Mouse (Mus musculus) heart, adult 11 months (tissue): ENCODE measurements around the gene Arhgdib.
"Not testable (repeated sequence)": the region's sequence is repeated elsewhere in the genome, so short reads cannot be mapped to it uniquely, and the experiment has no call there.

Experiments used
- DNase-seq: peaks from one replicate; pipeline ENCODE4 v3.0.0; 2022

Arhgdib gene

GRCm38 (mm10) chr6:136887854-136888253 lies 53.8 kb downstream of the Arhgdib start:
- peak; percentile 99 for DNase-seq

- DNase-seq = not testable (repeated sequence)
Observed at GRCm38 (mm10) chr6:136884766-136885165, 56.9 kb downstream of the Arhgdib start.

GRCm38 (mm10) chr6:136883961-136884360 lies 57.7 kb downstream of the Arhgdib start:
- peak; percentile 91 for DNase-seq

GRCm38 (mm10) chr6:136883431-136883915 lies 58.2 kb downstream of the Arhgdib start:
- DNase-seq = peak; percentile 93

- no peak for DNase-seq
Observed at GRCm38 (mm10) chr6:136881678-136882077, 60.0 kb downstream of the Arhgdib start.

GRCm38 (mm10) chr6:136875670-136876069 lies 66.0 kb downstream of the Arhgdib start, which contains the start of gene Mgp:
Gene Mgp (minus strand): TSS chr6:136875823.
- peak; percentile 98 for DNase-seq

GRCm38 (mm10) chr6:136874599-136874998 lies 67.1 kb downstream of the Arhgdib start:
- DNase-seq = peak; percentile 91
